Mouse (Mus musculus) midbrain, embryonic 10.5 days (tissue): ENCODE results near the gene Apobec2. TPM values are rescaled to one million over a fixed set of nuclear protein-coding genes. Genes with fewer than 3 reads are reported as not detected.
A peak's percentile ranks its signal among the peaks of the same experiment; 100 is the strongest.

Experiments
- DNase-seq: peaks from one replicate; pipeline ENCODE4 v3.0.0-alpha.2; 2017; ENCODE audit warnings: low spot score
- H3K27ac ChIP-seq: fragments of 300-500 bp; sonication (generic); replicated peaks from 2 replicates; pipeline ENCODE4 v1.5.1; 2016; ENCODE audit warnings: mild to moderate bottlenecking
- H3K27me3 ChIP-seq: fragments of 300-500 bp; sonication (generic); 2 replicates; pipeline ENCODE4 v1.6.1; 2016; ENCODE audit warnings: low read depth, mild to moderate bottlenecking; ENCODE audit not compliant: poor library complexity, severe bottlenecking
- H3K36me3 ChIP-seq: fragments of 300-500 bp; sonication (generic); 2 replicates; pipeline ENCODE4 v1.6.1; 2016; ENCODE audit warnings: mild to moderate bottlenecking, moderate library complexity
- H3K4me1 ChIP-seq: fragments of 300-500 bp; sonication (generic); 2 replicates; pipeline ENCODE4 v1.6.1; 2016
- H3K4me3 ChIP-seq: fragments of 300-500 bp; sonication (generic); 2 replicates; pipeline ENCODE4 v1.5.1; 2016; ENCODE audit warnings: mild to moderate bottlenecking, moderate library complexity
- H3K9me3 ChIP-seq: fragments of 300-500 bp; sonication (generic); replicated peaks from 2 replicates; pipeline ENCODE4 v1.6.1; 2016; ENCODE audit warnings: mild to moderate bottlenecking
- WGBS: fragments of 180-500 bp; shearing (Covaris S2); methylation state at CpG from one replicate; pipeline ENCODE4 v1.1.7; 2016; 5-methylcytosine and 5-hydroxymethylcytosine counted together
- polyA plus RNA-seq: library from polyadenylated mRNA; unstranded; fragments of >200 nt; fragmentation: Nextera tagmentation; extraction: Ambion mirVana; gene quantifications from 2 replicates; pipeline ENCODE4 v1.2.1, GENCODE M21; 2016

The Apobec2 gene
- polyA plus RNA-seq, 1 experiment from 2014 or later: 1.1 TPM

DNA sequence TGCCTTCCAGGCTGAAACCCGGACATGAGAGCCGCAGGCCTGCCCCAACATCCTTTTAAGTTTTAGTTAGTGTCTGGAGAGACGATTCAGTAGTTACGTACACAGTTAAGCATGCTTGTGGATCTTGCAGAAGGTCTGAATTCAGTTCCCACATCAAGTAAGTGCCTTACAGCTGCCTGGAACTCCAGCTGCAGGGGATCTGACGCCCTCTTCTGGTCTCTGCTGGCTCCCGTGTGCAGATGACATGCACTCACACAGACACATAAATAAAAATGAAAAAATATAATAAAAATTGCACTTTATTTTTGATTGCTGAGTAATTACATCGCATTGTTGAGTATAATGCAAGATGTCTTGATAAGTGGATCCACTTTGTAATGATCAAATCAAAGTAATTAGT, 20.8 kb upstream of the Apobec2 start:
- no peaks in the 10 kb centered on the region for H3K36me3 ChIP-seq
- no peak for DNase-seq
- H3K9me3 ChIP-seq: no peaks in the 10 kb centered on the region
- H3K4me3 ChIP-seq: no peak overlapping the region
- peaks cover 11% of the 10 kb centered on the region for H3K4me1 ChIP-seq
- no peak overlapping the region for H3K27ac ChIP-seq
- 75% methylated on average over 7 of the region's 7 CpGs for WGBS
- H3K27me3 ChIP-seq: no peaks in the 10 kb centered on the region

DNA sequence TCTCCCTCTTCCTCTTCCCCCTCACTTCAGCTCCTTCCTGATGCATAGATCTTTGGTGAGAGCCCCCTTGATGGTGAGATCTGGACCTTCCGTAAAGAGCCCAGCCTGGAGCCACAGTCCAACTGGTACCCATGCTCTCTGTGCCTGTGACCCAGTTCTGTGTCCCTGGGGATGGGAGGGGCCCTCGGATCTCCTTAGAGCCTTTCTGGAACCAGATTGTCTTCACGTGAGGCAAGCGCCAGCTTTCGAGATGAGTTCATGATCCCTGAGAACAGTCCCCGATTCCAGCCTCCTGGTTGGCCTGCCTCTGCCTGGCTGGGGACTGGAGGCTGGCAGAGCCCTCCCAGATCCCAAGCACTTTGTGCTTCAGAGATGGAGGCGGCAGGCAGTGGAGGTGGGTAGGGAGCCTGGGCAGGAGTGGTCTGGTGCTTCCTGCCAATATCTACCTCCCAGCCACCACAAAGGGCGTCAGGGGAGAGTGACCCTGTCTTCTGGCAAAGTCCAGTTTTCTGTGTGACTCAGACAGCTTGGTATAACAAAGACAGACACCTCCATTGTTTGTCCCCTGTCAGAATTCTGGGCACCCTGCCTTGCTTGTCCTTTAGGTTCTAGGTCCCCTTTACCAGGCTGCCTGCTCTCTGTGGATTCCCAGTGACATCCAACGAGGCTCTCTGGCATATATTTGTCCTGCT, 19.2 kb upstream of the Apobec2 start:
- DNase-seq: no peak
- H3K27me3 ChIP-seq: no peaks in the 10 kb centered on the region
- H3K9me3 ChIP-seq: no peaks in the 10 kb centered on the region
- H3K27ac ChIP-seq: 0 out of 2 replicates have a peak overlapping the region, but pooled peaks have one; percentile 60
- H3K36me3 ChIP-seq: no peaks in the 10 kb centered on the region
- H3K4me1 ChIP-seq: peaks cover 11% of the 10 kb centered on the region
- WGBS: 78% methylated on average over 9 of the region's 9 CpGs
- H3K4me3 ChIP-seq: no peak overlapping the region

DNA sequence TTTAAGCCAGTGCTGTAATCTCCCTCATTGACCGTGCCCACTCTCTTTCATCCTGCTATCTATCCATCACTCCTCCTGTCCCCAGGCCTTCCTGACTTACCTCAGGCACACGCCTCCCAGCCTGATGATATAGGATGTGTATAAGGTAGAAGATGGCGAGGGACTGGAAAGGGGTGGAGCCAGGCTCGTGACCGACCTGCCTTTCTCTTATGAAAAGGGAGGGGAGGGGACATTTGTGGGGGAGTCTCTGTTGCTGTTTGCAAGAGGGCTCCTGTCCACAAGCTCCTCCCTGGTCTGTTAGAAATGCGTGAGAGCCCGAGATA, 18.6 kb upstream of the Apobec2 start, which contains the start of gene Tspo2:
Gene Tspo2, minus strand, starts transcription at position 170 of the 323 bp plus-strand sequence.
- whole genome bisulfite sequencing: 81% methylated on average over 7 of the region's 7 CpGs

DNA sequence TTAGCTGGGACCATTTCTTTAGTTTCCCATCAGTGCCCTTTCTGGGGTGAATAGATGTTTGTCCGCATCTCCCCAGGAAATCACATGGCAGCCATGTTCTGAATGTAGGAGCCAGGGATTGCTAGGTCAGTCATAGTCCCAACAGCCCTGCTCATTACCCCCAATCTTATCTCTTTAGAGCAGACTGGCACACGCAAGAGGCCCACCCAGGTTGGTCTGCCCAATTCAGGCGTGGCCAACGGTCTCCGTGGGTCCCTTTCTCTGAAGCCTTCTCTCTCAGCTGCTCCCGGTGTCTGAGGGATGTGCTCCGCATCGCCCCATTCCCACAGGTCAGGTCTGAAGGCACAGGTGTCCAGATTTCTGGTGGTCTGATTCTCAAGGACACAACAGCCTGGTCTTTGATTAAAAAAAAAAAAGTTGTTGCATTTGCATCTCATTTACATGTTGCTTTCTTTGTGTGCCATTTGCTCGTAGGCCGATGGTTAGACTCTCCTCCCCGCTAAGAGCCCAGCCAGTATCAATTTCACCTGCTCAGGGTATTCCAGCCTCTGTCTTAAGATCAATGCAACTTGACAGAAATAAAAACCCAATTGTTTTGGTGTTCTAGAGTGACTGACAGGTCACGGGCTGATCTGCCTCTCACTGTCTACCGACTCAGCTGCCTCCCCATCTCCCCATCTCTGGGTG, 18.1 kb upstream of the Apobec2 start:
- H3K27me3 ChIP-seq: no peaks in the 10 kb centered on the region
- H3K27ac ChIP-seq: no peak overlapping the region
- WGBS: 87% methylated on average over 13 of the region's 13 CpGs

More for the DNA sequence above, 18.6 kb upstream of the Apobec2 start, which contains the start of gene Tspo2:
- no peak within 1 kb of the TSS for H3K4me3 ChIP-seq
- H3K27me3 ChIP-seq: no peaks in the 10 kb centered on the region
- DNase-seq: no peak
- peaks cover 11% of the 10 kb centered on the region for H3K4me1 ChIP-seq
- no peaks in the 10 kb centered on the region for H3K36me3 ChIP-seq
- H3K27ac ChIP-seq: 0 out of 2 replicates have a peak within 1 kb of the TSS, but pooled peaks have one; percentile 60
- H3K9me3 ChIP-seq: no peaks in the 10 kb centered on the region

DNA sequence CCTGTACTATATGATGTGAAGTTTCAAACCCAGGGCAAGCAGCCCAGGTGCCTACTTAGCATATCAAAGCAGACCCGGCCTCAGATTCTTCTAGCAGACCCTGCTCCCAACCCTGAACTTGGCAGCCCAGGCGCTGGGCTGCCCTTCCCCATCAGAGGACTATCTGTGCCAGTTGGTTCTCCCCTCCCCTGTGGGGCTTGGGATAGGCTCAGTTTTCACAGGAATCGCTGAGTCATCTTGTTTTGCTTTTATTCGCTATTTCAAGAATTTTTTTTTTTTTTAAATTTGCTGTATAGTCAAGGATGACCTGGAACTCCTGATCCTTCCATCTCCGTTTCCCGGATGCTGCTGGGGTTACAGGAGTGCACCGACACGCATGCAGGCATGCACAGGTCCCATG, 14.9 kb upstream of the Apobec2 start:
- Histone ChIP-seq H3K27ac (no peak overlapping the region), H3K4me3 (no peak overlapping the region), H3K4me1 (peaks cover 8% of the 10 kb centered on the region; the same call in 1 of the 2 replicates), H3K9me3 (no peaks in the 10 kb centered on the region), H3K27me3 (no peaks in the 10 kb centered on the region), H3K36me3 (no peaks in the 10 kb centered on the region)
- no peak for DNase-seq
- WGBS: 82% methylated on average over 8 of the region's 8 CpGs

More for the DNA sequence above, 18.1 kb upstream of the Apobec2 start:
- Histone ChIP-seq H3K36me3 (no peaks in the 10 kb centered on the region), H3K4me1 (peaks cover 11% of the 10 kb centered on the region), H3K4me3 (no peak overlapping the region), H3K9me3 (no peaks in the 10 kb centered on the region)
- DNase-seq: no peak

DNA sequence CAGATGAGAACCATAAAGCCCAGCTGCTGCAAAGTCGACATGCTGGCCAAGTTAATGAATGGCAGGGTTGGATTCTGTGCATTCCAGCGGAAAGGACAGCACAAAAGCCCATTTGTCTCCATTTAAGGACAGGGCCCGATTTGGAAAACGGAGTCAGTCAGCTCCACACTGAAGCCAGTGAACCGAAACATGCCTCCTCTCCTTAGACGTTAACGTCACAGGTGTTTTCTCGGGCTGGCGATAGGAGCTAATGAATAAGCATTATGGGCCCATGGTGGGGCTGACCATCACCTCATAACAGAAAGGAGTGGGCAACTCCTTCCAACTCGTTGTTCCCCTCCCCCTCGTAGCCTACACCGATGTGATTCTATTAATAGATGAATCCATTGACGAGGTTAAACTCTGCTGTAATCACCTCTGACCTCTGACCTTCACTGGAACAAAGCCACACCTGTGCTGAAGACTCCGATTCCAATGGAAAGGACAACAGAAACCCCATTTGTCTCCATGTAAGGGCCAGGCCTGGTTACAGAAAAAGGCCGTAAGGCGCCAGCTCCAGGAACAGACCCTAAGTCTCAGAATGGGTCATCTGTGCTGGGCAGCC, 10.9 kb upstream of the Apobec2 start:
- H3K4me1 ChIP-seq: no peaks in the 10 kb centered on the region
- DNase-seq: no peak
- H3K9me3 ChIP-seq: no peaks in the 10 kb centered on the region
- H3K27me3 ChIP-seq: no peaks in the 10 kb centered on the region
- H3K36me3 ChIP-seq: no peaks in the 10 kb centered on the region
- H3K27ac ChIP-seq: no peak overlapping the region
- H3K4me3 ChIP-seq: no peak overlapping the region
- WGBS: 65% methylated on average over 16 of the region's 16 CpGs

DNA sequence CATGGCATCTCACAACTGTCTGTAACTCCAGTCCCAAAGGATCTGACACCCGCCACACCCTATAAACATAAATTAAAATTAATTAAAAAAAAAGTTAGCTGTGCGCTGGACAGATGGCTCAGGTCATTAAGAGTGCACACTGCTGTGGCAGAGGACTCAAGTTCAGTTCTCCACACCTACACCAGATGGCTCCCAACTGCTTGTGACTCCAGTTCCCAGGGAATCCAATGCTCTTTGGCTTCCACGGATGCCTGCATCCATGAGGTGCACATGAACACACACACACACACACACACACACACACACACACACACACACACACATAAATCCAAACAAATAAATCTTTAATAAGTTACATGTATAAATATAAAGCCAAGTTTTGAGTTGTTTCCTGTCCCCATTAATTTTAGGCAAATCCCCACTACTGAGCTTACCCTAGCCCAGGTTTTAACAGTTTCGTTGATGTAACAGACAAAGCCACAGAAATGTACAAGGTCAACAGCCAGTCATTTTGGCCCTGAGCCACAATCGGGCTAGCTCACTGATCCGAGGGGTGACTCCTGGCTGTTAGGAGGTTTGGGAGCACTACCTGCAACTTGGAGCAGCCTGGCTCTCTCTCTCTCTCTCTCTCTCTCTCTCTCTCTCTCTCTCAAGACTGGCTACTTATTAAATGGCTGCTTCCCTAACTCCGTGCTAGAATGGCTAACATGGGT, 10.2 kb upstream of the Apobec2 start:
- whole genome bisulfite sequencing: 82% methylated on average over 7 of the region's 7 CpGs
- no peaks in the 10 kb centered on the region for H3K36me3 ChIP-seq
- no peak overlapping the region for H3K27ac ChIP-seq
- H3K4me3 ChIP-seq: no peak overlapping the region
- H3K27me3 ChIP-seq: no peaks in the 10 kb centered on the region
- H3K9me3 ChIP-seq: no peaks in the 10 kb centered on the region
- peaks cover 2% of the 10 kb centered on the region; the same call in 1 of the 2 replicates for H3K4me1 ChIP-seq
- DNase-seq: no peak

DNA sequence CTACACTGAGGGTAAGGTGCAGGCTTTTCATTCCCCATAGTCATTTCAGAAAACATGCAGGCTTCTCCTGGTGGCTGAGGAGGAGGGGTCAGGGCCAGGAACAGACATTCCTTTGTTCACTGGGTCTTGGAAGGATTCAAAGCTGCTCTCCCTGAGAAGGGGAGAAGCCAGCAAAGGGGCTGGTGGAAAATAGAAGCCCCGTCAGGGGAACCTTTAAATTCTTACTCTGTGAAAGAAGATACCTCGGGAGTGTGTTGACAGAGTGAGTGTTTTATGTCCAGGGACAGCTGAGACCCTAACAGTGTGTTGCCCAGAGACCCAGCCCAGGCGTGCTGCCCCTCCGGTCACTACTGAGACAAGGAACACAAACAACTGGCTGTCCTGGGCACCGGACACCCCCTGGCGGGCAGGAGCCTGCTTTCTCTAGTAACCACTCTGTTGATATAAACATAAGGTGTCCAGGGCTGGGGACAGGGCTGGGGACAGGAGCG, 4.7 kb upstream of the Apobec2 start:
- Histone ChIP-seq H3K27ac (peak overlapping the region; percentile 75), H3K27me3 (no peaks in the 10 kb centered on the region), H3K9me3 (no peaks in the 10 kb centered on the region), H3K36me3 (no peaks in the 10 kb centered on the region), H3K4me3 (no peak overlapping the region), H3K4me1 (peaks cover 17% of the 10 kb centered on the region)
- peak; percentile 34 for DNase-seq
- 45% methylated on average over 7 of the region's 7 CpGs for WGBS

DNA sequence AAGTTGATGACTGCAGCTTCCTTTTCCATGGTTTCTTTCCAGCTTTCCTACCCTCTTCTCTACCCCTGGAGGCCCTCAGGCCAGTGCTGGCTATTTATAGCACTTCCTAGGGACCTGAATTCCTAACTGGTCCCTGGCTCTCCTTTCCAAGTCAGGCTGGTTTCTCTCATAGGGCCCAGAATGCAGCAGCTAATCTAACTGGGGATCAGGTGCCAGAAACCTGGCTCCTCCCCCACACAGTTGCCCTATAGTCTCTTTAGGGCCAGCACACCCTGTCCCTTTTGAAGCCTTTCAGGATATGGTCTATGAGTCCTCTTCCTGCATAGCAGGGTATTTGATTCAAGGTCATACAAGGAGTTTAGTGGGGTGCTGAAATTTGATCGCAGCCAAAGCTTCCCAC, 3.8 kb upstream of the Apobec2 start:
- Histone ChIP-seq H3K4me1 (peaks cover 20% of the 10 kb centered on the region), H3K27me3 (no peaks in the 10 kb centered on the region), H3K36me3 (no peaks in the 10 kb centered on the region), H3K27ac (no peak overlapping the region), H3K9me3 (no peaks in the 10 kb centered on the region), H3K4me3 (no peak overlapping the region)
- 79% methylated on average over 1 of the region's 1 CpGs for WGBS
- DNase-seq: no peak

DNA sequence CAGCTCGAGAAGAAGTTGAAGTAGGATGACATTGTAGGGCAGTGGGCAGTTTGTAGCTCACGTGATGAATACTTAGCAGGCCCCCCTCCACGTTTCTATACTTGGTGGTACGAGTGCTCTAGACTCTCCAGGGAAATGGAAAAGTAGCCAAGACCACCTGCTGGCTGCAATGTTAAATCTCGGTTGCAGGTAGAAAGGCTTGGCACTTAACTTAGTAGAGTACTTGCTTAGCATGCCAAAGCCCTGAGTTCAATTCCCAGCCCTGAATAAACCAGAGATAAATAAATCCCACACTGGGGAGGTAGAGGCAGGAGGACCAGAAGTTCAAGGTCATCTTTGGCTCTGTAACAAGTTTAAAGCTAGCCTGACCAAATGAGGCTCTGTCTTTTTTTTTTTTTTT, 1.7 kb upstream of the Apobec2 start:
- H3K36me3 ChIP-seq: no peaks in the 10 kb centered on the region
- no peak overlapping the region for H3K4me3 ChIP-seq
- no peak for DNase-seq
- no peak overlapping the region for H3K27ac ChIP-seq
- no peaks in the 10 kb centered on the region for H3K27me3 ChIP-seq
- H3K4me1 ChIP-seq: peaks cover 20% of the 10 kb centered on the region
- no peaks in the 10 kb centered on the region for H3K9me3 ChIP-seq
- 85% methylated on average over 5 of the region's 5 CpGs for WGBS

DNA sequence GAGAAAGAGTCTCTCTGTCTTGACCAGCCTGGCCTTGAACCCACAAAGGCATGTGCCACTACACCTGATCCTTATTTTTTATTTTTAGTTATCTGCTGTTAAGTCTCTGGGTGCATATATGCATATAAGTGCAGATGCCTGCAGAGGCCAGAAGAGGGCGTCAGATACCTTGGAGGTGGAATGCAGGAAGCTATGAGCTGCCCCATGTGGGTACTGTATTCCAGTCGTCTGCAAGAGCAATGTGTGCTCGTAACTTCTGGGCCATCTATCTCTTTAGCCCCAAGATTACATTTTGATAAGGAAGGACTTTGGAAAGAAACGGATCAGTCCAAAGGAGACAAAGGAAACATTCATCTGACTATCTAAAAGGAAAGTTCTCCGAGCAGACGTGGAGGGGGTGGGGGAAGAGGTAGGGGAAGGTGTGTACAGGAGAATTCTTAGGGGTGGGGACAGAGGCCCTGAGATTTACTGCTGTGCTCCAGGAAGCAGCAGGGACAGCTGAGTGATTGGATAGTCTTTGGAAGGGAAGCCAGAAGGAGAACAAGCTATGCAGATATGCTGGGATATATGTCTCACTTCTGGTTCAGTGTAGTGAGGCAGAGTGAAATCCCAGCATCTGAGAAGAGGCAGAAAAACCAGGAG, 1.1 kb upstream of the Apobec2 start:
- no peaks in the 10 kb centered on the region for H3K9me3 ChIP-seq
- H3K4me3 ChIP-seq: no peak overlapping the region
- peaks cover 20% of the 10 kb centered on the region for H3K4me1 ChIP-seq
- H3K27me3 ChIP-seq: no peaks in the 10 kb centered on the region
- H3K27ac ChIP-seq: no peak overlapping the region
- no peaks in the 10 kb centered on the region for H3K36me3 ChIP-seq
- no peak for DNase-seq
- WGBS: 73% methylated on average over 6 of the region's 6 CpGs

DNA sequence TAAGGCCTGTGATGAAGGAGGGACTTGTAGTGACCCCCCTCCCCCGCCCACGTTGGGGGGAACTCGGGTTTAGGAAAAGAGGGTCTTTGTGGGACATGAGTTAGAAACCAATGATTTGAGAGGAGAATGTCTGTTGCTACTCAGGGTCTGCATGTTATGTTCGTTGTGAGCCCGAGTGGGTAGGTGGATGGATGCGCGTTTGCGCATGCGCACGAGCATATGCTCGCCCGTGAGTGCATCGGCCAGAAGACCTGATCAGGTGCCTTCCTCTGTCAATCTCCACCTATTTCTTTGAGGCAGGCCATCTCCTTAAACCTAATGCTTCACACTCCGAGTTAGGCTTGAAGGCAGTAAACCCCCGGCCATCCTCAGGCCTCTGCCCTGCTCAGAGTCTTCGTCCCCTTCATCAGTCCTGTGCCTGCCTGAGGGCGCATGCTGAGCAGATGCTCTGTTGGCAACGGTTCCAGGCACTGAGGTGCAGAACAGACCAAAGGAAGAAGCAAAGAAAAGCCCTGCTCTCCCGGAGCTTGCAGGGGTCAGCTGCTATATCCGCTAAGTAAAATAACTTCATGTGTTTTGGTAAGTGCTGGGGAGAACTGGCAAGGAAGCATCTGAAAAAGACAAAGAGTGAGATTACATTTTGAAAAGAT, 401 bp upstream of the Apobec2 start:
- Histone ChIP-seq H3K4me3 (no peak overlapping the region), H3K4me1 (peaks cover 20% of the 10 kb centered on the region), H3K27ac (0 out of 2 replicates have a peak overlapping the region, but pooled peaks have one; percentile 50), H3K36me3 (no peaks in the 10 kb centered on the region), H3K27me3 (no peaks in the 10 kb centered on the region), H3K9me3 (no peaks in the 10 kb centered on the region)
- WGBS: 86% methylated on average over 20 of the region's 20 CpGs
- DNase-seq: no peak
